ENCODE assay signal across 21 mouse cellular contexts in genomic region chr2:35718003-35718500, GRCm38 (mm10).
DNase-seq lines count a peak whose midpoint lies in the region; ATAC-seq and TF ChIP-seq lines count a peak whose summit lies in the region.
"Had no signal": no experiment of that assay in that cellular context is flagged by ENCODE, and none has a peak within 500 bp of the region (broad histone marks: within the 10 kb centered on the region; RNA-seq: fewer than 3 reads in every experiment).

No protein-coding gene starts in this region.

- 47% methylated on average over 5 of the region's 5 CpGs for WGBS in spleen, adult 2 months

- no peak for TF ChIP-seq CTCF in spleen, adult 2 months (IDR thresholded peaks at IDR 0.05; ENCODE audit: extremely low read depth, insufficient read depth, insufficient read length, insufficient replicate concordance)

- 0 out of 2 replicates have a peak, but pooled peaks cover 3% of the 10 kb centered on the region for H3K36me3 ChIP-seq in spleen, adult 2 months (ENCODE audit: control insufficient read depth, insufficient read depth, low read length)

- no peak for ATAC-seq in erythroblast, adult 5-6 weeks (replicated peaks; ENCODE audit: low FRiP score, poor library complexity, severe bottlenecking)
- ATAC-seq: hindbrain, embryonic 16.5 days; intestine, postnatal 0 days had no signal

- 0 out of 2 replicates have a peak overlapping the region, but pooled peaks have one; percentile 2 for H3K27ac ChIP-seq in spleen, adult 2 months (ENCODE audit: insufficient read depth, low read length)
- H3K27ac ChIP-seq: embryonic facial prominence, embryonic 10.5 days; forebrain, embryonic 12.5 days; heart, adult 2 months; limb, embryonic 10.5 days; liver, embryonic 14.5 days; midbrain, embryonic 10.5 days had no signal

- no peak for TF ChIP-seq POLR2A in spleen, adult 2 months (IDR thresholded peaks at IDR 0.05; ENCODE audit: low read depth, low read length)

- peak; percentile 45 for DNase-seq in adrenal gland, postnatal 14 days
- DNase-seq in adrenal gland, adult 18-20 months (ENCODE audit: low spot score in 2 of 2): no peak
- DNase-seq in kidney, adult 9 months: peak; percentile 29
- no peak for DNase-seq in kidney, postnatal 4 days
- no peak for DNase-seq in spleen, adult 2 months (ENCODE audit: low read depth in 1 of 2, low spot score in 2 of 2)
- DNase-seq in spleen, adult 12 weeks (ENCODE audit: low spot score): no peak
- DNase-seq in urinary bladder, adult 18-20 months (ENCODE audit: low spot score in 2 of 2): no peak
- DNase-seq: cerebellum, adult 9-10 months; heart, adult 2 months; kidney, postnatal 10 days; lung, postnatal 14 days; right cerebral cortex, postnatal 25 days; thymus, postnatal 14 days had no signal

- no peak overlapping the region for H3K4me3 ChIP-seq in spleen, adult 2 months (ENCODE audit: extremely low read depth, insufficient read depth, insufficient read length)
- H3K4me3 ChIP-seq: embryonic facial prominence, embryonic 10.5 days; forebrain, embryonic 12.5 days; heart, adult 2 months; limb, embryonic 10.5 days; midbrain, embryonic 10.5 days had no signal

- no peaks in the 10 kb centered on the region for H3K27me3 ChIP-seq in spleen, adult 2 months (ENCODE audit: control insufficient read depth, insufficient read depth, low read length)
- H3K27me3 ChIP-seq: forebrain, embryonic 12.5 days had no signal

- peaks cover 16% of the 10 kb centered on the region; the same call in 1 of the 2 replicates for H3K4me1 ChIP-seq in spleen, adult 2 months (ENCODE audit: control insufficient read depth, insufficient read depth, insufficient read length)
- H3K4me1 ChIP-seq: embryonic facial prominence, embryonic 10.5 days; limb, embryonic 10.5 days; midbrain, embryonic 10.5 days had no signal

Comparison
In these comparisons a context has a peak if more than half of its experiments do, and no peak if none do; other contexts are left out.
1. DNase-seq: peak in adrenal gland, postnatal 14 days (single experiment) and kidney, adult 9 months (single experiment); none in adrenal gland, adult 18-20 months (0 of 2), kidney, postnatal 4 days (0 of 2), spleen, adult 2 months (0 of 2), spleen, adult 12 weeks (single experiment) and urinary bladder, adult 18-20 months (0 of 2).